Mouse (Mus musculus) embryonic facial prominence, embryonic 14.5 days (tissue): ENCODE data around the gene Lsamp. TPM values are rescaled to one million over a fixed set of nuclear protein-coding genes. Genes with fewer than 3 reads are reported as not detected.
A peak's percentile ranks its signal among the peaks of the same experiment; 100 is the strongest.

Experiments used
- ATAC-seq: fragments of 200-750 bp; cut with Nextera tagmentation; 2 replicates; pipeline ENCODE4 v1.8.0; 2017; ENCODE audit warnings: low read depth, moderate number of reproducible peaks, moderate TSS enrichment
- DNase-seq: peaks from one replicate; pipeline ENCODE4 v3.0.0-alpha.2; 2015; ENCODE audit warnings: low spot score
- H3K27ac ChIP-seq: fragments of 300-500 bp; sonication (generic); replicated peaks from 2 replicates; pipeline ENCODE4 v1.5.1; 2014; ENCODE audit warnings: low read depth, mild to moderate bottlenecking, low read length, moderate library complexity
- H3K27me3 ChIP-seq: fragments of 300-500 bp; sonication (generic); replicated peaks from 2 replicates; pipeline ENCODE4 v1.6.1; 2014; ENCODE audit warnings: low read length; ENCODE audit not compliant: control insufficient read depth, insufficient read depth
- H3K36me3 ChIP-seq: fragments of 300-500 bp; sonication (generic); 2 replicates; pipeline ENCODE4 v1.6.1; 2014; ENCODE audit warnings: low read length, mixed read lengths; ENCODE audit not compliant: control insufficient read depth, insufficient read depth
- H3K4me1 ChIP-seq: fragments of 300-500 bp; sonication (generic); 2 replicates; pipeline ENCODE4 v1.6.1; 2014; ENCODE audit warnings: antibody characterized with exemption, low read length; ENCODE audit not compliant: control insufficient read depth, insufficient read depth
- H3K4me2 ChIP-seq: fragments of 300-500 bp; sonication (generic); 2 replicates; pipeline ENCODE4 v1.6.1; 2014; ENCODE audit warnings: low read depth, mild to moderate bottlenecking, low read length, moderate library complexity, mixed read lengths
- H3K4me3 ChIP-seq: fragments of 300-500 bp; sonication (generic); 2 replicates; pipeline ENCODE4 v1.5.1; 2014; ENCODE audit warnings: low read depth, mild to moderate bottlenecking, low read length
- H3K9ac ChIP-seq: fragments of 300-500 bp; sonication (generic); 2 replicates; pipeline ENCODE4 v1.6.1; 2014; ENCODE audit warnings: low read depth, mild to moderate bottlenecking, low read length, moderate library complexity, mixed read lengths
- H3K9me3 ChIP-seq: fragments of 300-500 bp; sonication (generic); 2 replicates; pipeline ENCODE4 v1.6.1; 2016; ENCODE audit warnings: low read length; ENCODE audit not compliant: control insufficient read depth
- WGBS: fragments of 180-500 bp; shearing (Covaris S2); extraction: QIAGEN DNeasy Blood & Tissue Kit; methylation state at CpG from one replicate; pipeline ENCODE4 v1.1.7; 2014; 5-methylcytosine and 5-hydroxymethylcytosine counted together
- polyA plus RNA-seq: library from polyadenylated mRNA; unstranded; fragments of >200 nt; fragmentation: Nextera tagmentation; extraction: Ambion mirVana; gene quantifications from 2 replicates; pipeline ENCODE4 v1.2.1, GENCODE M21; 2014

Gene Lsamp
- polyA plus RNA-seq, 1 experiment from 2014 or later = 8.9 TPM

GRCm38 (mm10) chr16:42048138-42048537, 2064.0 kb downstream of the Lsamp start:
- Histone ChIP-seq H3K4me3 (no peak overlapping the region), H3K4me1 (no peaks in the 10 kb centered on the region), H3K4me2 (no peak overlapping the region), H3K36me3 (no peaks in the 10 kb centered on the region), H3K9me3 (no peaks in the 10 kb centered on the region), H3K9ac (no peak overlapping the region), H3K27me3 (no peaks in the 10 kb centered on the region), H3K27ac (no peak overlapping the region)
- ATAC-seq = no peak
- no peak for DNase-seq

GRCm38 (mm10) chr16:42059927-42060326, 2075.8 kb downstream of the Lsamp start:
- no peak for ATAC-seq
- no peaks in the 10 kb centered on the region for H3K4me1 ChIP-seq
- no peaks in the 10 kb centered on the region for H3K9me3 ChIP-seq
- no peaks in the 10 kb centered on the region for H3K27me3 ChIP-seq
- no peak overlapping the region for H3K4me3 ChIP-seq
- no peaks in the 10 kb centered on the region for H3K36me3 ChIP-seq
- peak; percentile 11 for DNase-seq
- WGBS = 61% methylated on average over 3 of the region's 3 CpGs
- H3K9ac ChIP-seq = no peak overlapping the region
- H3K4me2 ChIP-seq = no peak overlapping the region
- no peak overlapping the region for H3K27ac ChIP-seq

GRCm38 (mm10) chr16:42074325-42074724, 2090.2 kb downstream of the Lsamp start:
- no peak overlapping the region for H3K9ac ChIP-seq
- H3K27ac ChIP-seq = no peak overlapping the region
- H3K9me3 ChIP-seq = no peaks in the 10 kb centered on the region
- ATAC-seq (no peak), DNase-seq (no peak)
- no peaks in the 10 kb centered on the region for H3K4me1 ChIP-seq
- no peak overlapping the region for H3K4me2 ChIP-seq
- no peaks in the 10 kb centered on the region for H3K27me3 ChIP-seq
- WGBS = 79% methylated on average over 3 of the region's 3 CpGs
- no peaks in the 10 kb centered on the region for H3K36me3 ChIP-seq
- no peak overlapping the region for H3K4me3 ChIP-seq

GRCm38 (mm10) chr16:42079573-42079972, 2095.4 kb downstream of the Lsamp start:
- Histone ChIP-seq H3K9me3 (no peaks in the 10 kb centered on the region), H3K36me3 (no peaks in the 10 kb centered on the region), H3K4me3 (no peak overlapping the region), H3K9ac (no peak overlapping the region), H3K27ac (no peak overlapping the region), H3K4me2 (no peak overlapping the region), H3K4me1 (no peaks in the 10 kb centered on the region), H3K27me3 (no peaks in the 10 kb centered on the region)
- DNase-seq (no peak), ATAC-seq (no peak)
- 82% methylated on average over 4 of the region's 4 CpGs for WGBS

- H3K4me3 ChIP-seq = no peak overlapping the region
- no peak for DNase-seq
- H3K27ac ChIP-seq = no peak overlapping the region
- ATAC-seq = no peak
- no peaks in the 10 kb centered on the region for H3K27me3 ChIP-seq
- H3K9ac ChIP-seq = no peak overlapping the region
- no peaks in the 10 kb centered on the region for H3K36me3 ChIP-seq
- 47% methylated on average over 2 of the region's 2 CpGs for WGBS
- H3K4me1 ChIP-seq = no peaks in the 10 kb centered on the region
- H3K4me2 ChIP-seq = no peak overlapping the region
- no peaks in the 10 kb centered on the region for H3K9me3 ChIP-seq
Observed at GRCm38 (mm10) chr16:42081611-42082010, 2097.4 kb downstream of the Lsamp start.

GRCm38 (mm10) chr16:42097510-42097909, 2113.3 kb downstream of the Lsamp start:
- Histone ChIP-seq H3K4me1 (no peaks in the 10 kb centered on the region), H3K4me3 (no peak overlapping the region), H3K4me2 (no peak overlapping the region), H3K9me3 (no peaks in the 10 kb centered on the region), H3K27me3 (no peaks in the 10 kb centered on the region), H3K27ac (no peak overlapping the region), H3K36me3 (no peaks in the 10 kb centered on the region), H3K9ac (no peak overlapping the region)
- no peak for DNase-seq
- 88% methylated on average over 1 of the region's 1 CpGs for WGBS
- ATAC-seq = no peak

- Histone ChIP-seq H3K9ac (no peak overlapping the region), H3K36me3 (no peaks in the 10 kb centered on the region), H3K4me2 (no peak overlapping the region), H3K4me1 (no peaks in the 10 kb centered on the region), H3K4me3 (no peak overlapping the region), H3K27me3 (no peaks in the 10 kb centered on the region), H3K27ac (no peak overlapping the region), H3K9me3 (no peaks in the 10 kb centered on the region)
- 59% methylated on average over 2 of the region's 2 CpGs for WGBS
- ATAC-seq (no peak), DNase-seq (no peak)
Observed at GRCm38 (mm10) chr16:42102186-42102585, 2118.0 kb downstream of the Lsamp start.

- Histone ChIP-seq H3K27me3 (no peaks in the 10 kb centered on the region), H3K9ac (no peak overlapping the region), H3K4me3 (no peak overlapping the region), H3K4me1 (no peaks in the 10 kb centered on the region), H3K9me3 (no peaks in the 10 kb centered on the region), H3K4me2 (no peak overlapping the region), H3K36me3 (no peaks in the 10 kb centered on the region), H3K27ac (no peak overlapping the region)
- no peak for ATAC-seq
- 64% methylated on average over 8 of the region's 8 CpGs for WGBS
- no peak for DNase-seq
Observed at GRCm38 (mm10) chr16:42102635-42103034, 2118.5 kb downstream of the Lsamp start.

- H3K27ac ChIP-seq = no peak overlapping the region
- H3K4me1 ChIP-seq = no peaks in the 10 kb centered on the region
- 91% methylated on average over 1 of the region's 1 CpGs for WGBS
- H3K9ac ChIP-seq = no peak overlapping the region
- DNase-seq = no peak
- H3K9me3 ChIP-seq = no peaks in the 10 kb centered on the region
- H3K36me3 ChIP-seq = no peaks in the 10 kb centered on the region
- H3K27me3 ChIP-seq = no peaks in the 10 kb centered on the region
- H3K4me3 ChIP-seq = no peak overlapping the region
- no peak for ATAC-seq
- no peak overlapping the region for H3K4me2 ChIP-seq
Observed at GRCm38 (mm10) chr16:42112251-42112650, 2128.1 kb downstream of the Lsamp start.
